Mouse (Mus musculus) midbrain, embryonic 10.5 days (tissue): ENCODE measurements around the gene Tmem108. TPM values are rescaled to one million over a fixed set of nuclear protein-coding genes. Genes with fewer than 3 reads are reported as not detected.

Experiments used
- DNase-seq: peaks from one replicate; pipeline ENCODE4 v3.0.0-alpha.2; 2017; ENCODE audit warnings: low spot score
- H3K27ac ChIP-seq: fragments of 300-500 bp; sonication (generic); replicated peaks from 2 replicates; pipeline ENCODE4 v1.5.1; 2016; ENCODE audit warnings: mild to moderate bottlenecking
- H3K27me3 ChIP-seq: fragments of 300-500 bp; sonication (generic); 2 replicates; pipeline ENCODE4 v1.6.1; 2016; ENCODE audit warnings: low read depth, mild to moderate bottlenecking; ENCODE audit not compliant: poor library complexity, severe bottlenecking
- H3K36me3 ChIP-seq: fragments of 300-500 bp; sonication (generic); 2 replicates; pipeline ENCODE4 v1.6.1; 2016; ENCODE audit warnings: mild to moderate bottlenecking, moderate library complexity
- H3K4me1 ChIP-seq: fragments of 300-500 bp; sonication (generic); 2 replicates; pipeline ENCODE4 v1.6.1; 2016
- H3K4me3 ChIP-seq: fragments of 300-500 bp; sonication (generic); 2 replicates; pipeline ENCODE4 v1.5.1; 2016; ENCODE audit warnings: mild to moderate bottlenecking, moderate library complexity
- H3K9me3 ChIP-seq: fragments of 300-500 bp; sonication (generic); replicated peaks from 2 replicates; pipeline ENCODE4 v1.6.1; 2016; ENCODE audit warnings: mild to moderate bottlenecking
- WGBS: fragments of 180-500 bp; shearing (Covaris S2); methylation state at CpG from one replicate; pipeline ENCODE4 v1.1.7; 2016; 5-methylcytosine and 5-hydroxymethylcytosine counted together
- polyA plus RNA-seq: library from polyadenylated mRNA; unstranded; fragments of >200 nt; fragmentation: Nextera tagmentation; extraction: Ambion mirVana; gene quantifications from 2 replicates; pipeline ENCODE4 v1.2.1, GENCODE M21; 2016

The Tmem108 gene
- polyA plus RNA-seq, 1 experiment from 2014 or later: 15.6 TPM

- H3K27me3 ChIP-seq: peaks cover 11% of the 10 kb centered on the region
- H3K36me3 ChIP-seq: 0 out of 2 replicates have a peak, but pooled peaks cover 2% of the 10 kb centered on the region
- 85% methylated on average over 5 of the region's 5 CpGs for WGBS
- peak overlapping the region; percentile 43; the same call in 1 of the 2 replicates for H3K27ac ChIP-seq
- no peak overlapping the region for H3K4me3 ChIP-seq
- H3K4me1 ChIP-seq: peaks cover 43% of the 10 kb centered on the region
- DNase-seq: no peak
- H3K9me3 ChIP-seq: no peaks in the 10 kb centered on the region
These were observed 256.6 kb downstream of the Tmem108 start for GRCm38 (mm10) chr9:103505067-103505466.

DNA sequence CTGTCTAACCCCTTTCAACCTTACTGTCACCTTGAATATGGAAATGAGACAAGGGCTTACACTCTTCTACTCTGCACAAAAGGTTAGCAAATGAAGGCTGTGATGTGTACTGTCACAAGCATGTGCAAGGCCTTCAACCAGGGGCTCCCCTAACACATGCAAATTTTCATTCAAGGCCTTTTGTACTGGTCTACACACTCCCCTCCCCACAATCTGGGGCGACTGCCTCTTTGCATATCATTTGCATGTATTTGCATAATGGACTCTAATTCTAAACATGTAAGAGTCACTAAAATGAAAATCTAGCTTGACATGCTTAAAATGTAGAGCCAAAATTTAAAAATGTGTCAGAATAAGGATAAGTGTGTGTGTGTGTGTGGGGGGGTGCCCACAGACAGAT is 257.0 kb downstream of the Tmem108 start:
- no peak overlapping the region for H3K4me3 ChIP-seq
- H3K27ac ChIP-seq: peak overlapping the region; percentile 43; the same call in 1 of the 2 replicates
- 69% methylated on average over 1 of the region's 1 CpGs for WGBS
- 0 out of 2 replicates have a peak, but pooled peaks cover 2% of the 10 kb centered on the region for H3K36me3 ChIP-seq
- no peak for DNase-seq
- H3K9me3 ChIP-seq: no peaks in the 10 kb centered on the region
- peaks cover 14% of the 10 kb centered on the region for H3K27me3 ChIP-seq
- H3K4me1 ChIP-seq: peaks cover 48% of the 10 kb centered on the region

DNA sequence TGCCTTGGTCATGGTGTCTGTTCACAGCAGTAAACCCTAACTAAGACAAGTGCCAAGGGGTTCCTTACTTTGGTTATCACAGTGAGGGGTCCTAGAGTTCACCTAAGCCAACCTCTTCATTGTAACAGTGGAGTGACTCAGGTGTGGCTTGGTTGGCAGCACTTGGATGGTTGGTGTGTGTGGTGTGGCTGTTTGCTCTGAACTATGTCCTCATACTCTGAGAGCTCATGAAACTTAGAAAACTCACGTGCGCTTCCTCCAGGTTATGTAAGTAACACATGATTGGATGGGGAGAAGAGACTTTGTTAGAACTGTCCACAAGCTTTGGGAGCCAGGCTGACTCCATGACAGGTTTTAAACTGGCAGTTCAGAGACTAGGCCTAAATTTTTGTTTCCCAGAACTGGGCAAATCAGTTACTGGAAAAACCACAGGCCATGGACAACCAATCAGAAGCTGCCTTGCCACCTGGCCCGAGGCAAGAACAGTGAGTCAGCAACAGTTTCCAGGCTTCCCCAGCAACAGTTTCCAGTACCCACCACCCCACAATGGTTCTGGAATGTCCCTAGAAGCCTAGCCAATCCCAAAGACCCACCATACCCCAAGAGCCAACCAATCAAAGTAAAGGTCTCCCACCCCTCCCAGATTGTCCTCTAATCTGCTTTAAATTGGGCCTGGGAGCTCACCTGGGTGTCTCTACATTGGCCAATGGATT is 257.9 kb downstream of the Tmem108 start:
- H3K36me3 ChIP-seq: peaks cover 2% of the 10 kb centered on the region; the same call in 1 of the 2 replicates
- no peak overlapping the region for H3K4me3 ChIP-seq
- WGBS: 88% methylated on average over 3 of the region's 3 CpGs
- no peaks in the 10 kb centered on the region for H3K9me3 ChIP-seq
- DNase-seq: no peak
- no peak overlapping the region; the same call in 1 of the 2 replicates for H3K27ac ChIP-seq
- peaks cover 51% of the 10 kb centered on the region for H3K4me1 ChIP-seq
- peaks cover 22% of the 10 kb centered on the region for H3K27me3 ChIP-seq

GRCm38 (mm10) chr9:103502655-103503054 is 259.0 kb downstream of the Tmem108 start:
- Histone ChIP-seq H3K27ac (peak overlapping the region; percentile 75; the same call in 1 of the 2 replicates), H3K4me1 (peaks cover 55% of the 10 kb centered on the region), H3K27me3 (peaks cover 26% of the 10 kb centered on the region), H3K4me3 (no peak overlapping the region), H3K9me3 (no peaks in the 10 kb centered on the region), H3K36me3 (peaks cover 2% of the 10 kb centered on the region; the same call in 1 of the 2 replicates)
- WGBS: 77% methylated on average over 2 of the region's 2 CpGs
- DNase-seq: no peak

GRCm38 (mm10) chr9:103501861-103502364 is 259.7 kb downstream of the Tmem108 start:
- peak; percentile 60 for DNase-seq
- H3K9me3 ChIP-seq: no peaks in the 10 kb centered on the region
- H3K27ac ChIP-seq: peak overlapping the region; percentile 75
- H3K4me3 ChIP-seq: no peak overlapping the region; the same call in 1 of the 2 replicates
- 21% methylated on average over 14 of the region's 14 CpGs for WGBS
- peaks cover 2% of the 10 kb centered on the region; the same call in 1 of the 2 replicates for H3K36me3 ChIP-seq
- peaks cover 53% of the 10 kb centered on the region for H3K4me1 ChIP-seq
- peaks cover 26% of the 10 kb centered on the region for H3K27me3 ChIP-seq

- WGBS: 93% methylated on average over 18 of the region's 18 CpGs
- peaks cover 2% of the 10 kb centered on the region; the same call in 1 of the 2 replicates for H3K36me3 ChIP-seq
- 0 out of 2 replicates have a peak overlapping the region, but pooled peaks have one; percentile 42 for H3K27ac ChIP-seq
These were observed 262.3 kb downstream of the Tmem108 start for GRCm38 (mm10) chr9:103499366-103499765.

DNA sequence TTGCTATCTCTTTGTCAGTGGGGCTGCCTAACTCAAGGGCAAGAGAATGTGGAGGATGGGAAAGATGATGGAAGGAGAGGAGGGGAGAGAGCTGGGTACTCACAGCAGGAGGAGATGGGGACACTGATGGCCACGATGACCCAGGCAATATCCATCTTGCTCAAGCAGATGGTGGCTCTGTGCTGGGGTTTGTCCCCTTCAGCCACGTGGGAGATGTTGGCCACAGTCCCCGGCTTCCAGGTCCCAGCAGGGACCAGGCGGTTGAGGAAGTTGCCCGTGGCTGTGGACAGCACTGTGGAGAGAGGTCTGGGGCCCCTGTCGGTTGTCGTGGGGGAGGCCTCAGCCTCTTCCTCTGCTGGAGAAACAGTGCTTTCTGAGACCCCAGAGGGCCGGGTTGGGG is 262.9 kb downstream of the Tmem108 start:
- Histone ChIP-seq H3K4me1 (peaks cover 38% of the 10 kb centered on the region), H3K9me3 (no peaks in the 10 kb centered on the region), H3K36me3 (no peaks in the 10 kb centered on the region; the same call in 1 of the 2 replicates), H3K4me3 (no peak overlapping the region), H3K27ac (peak overlapping the region; percentile 42; the same call in 1 of the 2 replicates), H3K27me3 (peaks cover 31% of the 10 kb centered on the region)
- WGBS: 77% methylated on average over 8 of the region's 8 CpGs
- no peak for DNase-seq

More at GRCm38 (mm10) chr9:103499366-103499765, 262.3 kb downstream of the Tmem108 start:
- Histone ChIP-seq H3K27me3 (peaks cover 31% of the 10 kb centered on the region), H3K4me1 (peaks cover 41% of the 10 kb centered on the region), H3K4me3 (no peak overlapping the region), H3K9me3 (no peaks in the 10 kb centered on the region)
- DNase-seq: no peak

- Histone ChIP-seq H3K27ac (no peak overlapping the region), H3K36me3 (no peaks in the 10 kb centered on the region; the same call in 1 of the 2 replicates), H3K9me3 (no peaks in the 10 kb centered on the region), H3K27me3 (peaks cover 38% of the 10 kb centered on the region), H3K4me1 (peaks cover 24% of the 10 kb centered on the region), H3K4me3 (no peak overlapping the region)
- no peak for DNase-seq
- WGBS: 87% methylated on average over 11 of the region's 11 CpGs
These were observed 266.2 kb downstream of the Tmem108 start for GRCm38 (mm10) chr9:103495391-103495790.

DNA sequence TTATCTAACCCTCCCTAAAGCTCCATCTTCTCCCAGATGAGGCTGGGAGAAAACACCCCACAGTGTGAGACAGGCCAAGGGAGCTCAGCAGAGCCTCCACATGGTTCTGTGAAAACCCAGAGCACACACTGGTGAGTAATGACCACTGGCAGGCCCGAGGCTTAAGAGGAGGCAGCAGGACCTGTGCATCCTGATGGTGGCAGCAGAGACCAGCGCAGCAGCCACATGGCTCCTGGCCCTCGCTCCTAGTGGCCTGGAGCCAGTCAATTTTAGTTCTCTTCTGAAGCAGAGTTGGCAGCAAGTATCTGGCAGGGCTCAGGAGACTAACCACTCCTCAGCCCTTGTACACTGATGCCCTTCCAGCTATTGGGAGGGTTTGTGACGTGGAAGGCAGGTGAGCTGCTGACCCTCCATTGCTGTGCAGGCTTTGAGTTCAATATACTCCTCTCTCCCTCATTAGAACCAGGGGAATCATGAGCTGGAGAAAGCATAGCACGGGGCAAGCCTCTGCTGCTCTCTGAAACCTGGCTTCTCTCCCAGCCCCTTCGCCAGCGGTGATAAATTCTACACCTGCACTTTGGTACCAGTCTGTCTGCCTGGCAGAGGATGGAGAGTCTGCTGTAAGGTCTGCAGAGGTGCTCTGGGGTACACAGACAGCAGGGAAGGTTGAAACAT is 267.2 kb downstream of the Tmem108 start:
- H3K36me3 ChIP-seq: no peaks in the 10 kb centered on the region; the same call in 1 of the 2 replicates
- H3K27me3 ChIP-seq: peaks cover 31% of the 10 kb centered on the region
- no peaks in the 10 kb centered on the region for H3K9me3 ChIP-seq
- DNase-seq: peak; percentile 74
- H3K27ac ChIP-seq: peak overlapping the region; percentile 40; the same call in 1 of the 2 replicates
- 42% methylated on average over 7 of the region's 7 CpGs for whole genome bisulfite sequencing
- H3K4me1 ChIP-seq: peaks cover 18% of the 10 kb centered on the region
- no peak overlapping the region for H3K4me3 ChIP-seq

DNA sequence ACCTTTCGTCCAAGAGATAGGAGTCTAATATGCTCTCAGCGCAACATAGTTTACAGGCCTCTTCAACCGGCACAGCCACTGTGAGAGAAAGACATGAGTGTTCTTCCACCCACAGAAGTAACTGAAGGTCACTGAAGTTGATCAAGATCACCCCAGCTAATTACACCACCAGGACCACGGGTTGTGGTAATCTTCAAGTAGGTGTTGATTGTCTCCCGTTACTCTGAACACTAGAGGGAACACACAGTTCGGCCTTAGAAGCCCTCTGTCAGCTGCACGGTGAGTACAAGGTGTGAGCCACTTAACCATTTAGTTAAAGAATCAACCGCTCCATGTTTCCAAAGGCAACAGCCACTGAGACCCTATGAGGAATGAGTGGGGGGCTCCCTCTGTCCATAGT is 269.7 kb downstream of the Tmem108 start:
- DNase-seq: no peak
- no peaks in the 10 kb centered on the region for H3K36me3 ChIP-seq
- H3K4me3 ChIP-seq: no peak overlapping the region
- H3K9me3 ChIP-seq: no peaks in the 10 kb centered on the region
- peaks cover 21% of the 10 kb centered on the region; the same call in 1 of the 2 replicates for H3K27me3 ChIP-seq
- H3K4me1 ChIP-seq: peaks cover 18% of the 10 kb centered on the region
- WGBS: 92% methylated on average over 8 of the region's 8 CpGs
- no peak overlapping the region for H3K27ac ChIP-seq

- H3K9me3 ChIP-seq: no peaks in the 10 kb centered on the region
- H3K4me3 ChIP-seq: no peak overlapping the region
- 30% methylated on average over 2 of the region's 2 CpGs for WGBS
- DNase-seq: peak; percentile 81
- H3K27me3 ChIP-seq: peaks cover 21% of the 10 kb centered on the region; the same call in 1 of the 2 replicates
- no peak overlapping the region for H3K27ac ChIP-seq
- no peaks in the 10 kb centered on the region for H3K36me3 ChIP-seq
- peaks cover 24% of the 10 kb centered on the region for H3K4me1 ChIP-seq
These were observed 271.2 kb downstream of the Tmem108 start for GRCm38 (mm10) chr9:103490439-103490838.

- H3K27me3 ChIP-seq: peaks cover 17% of the 10 kb centered on the region; the same call in 1 of the 2 replicates
- no peak overlapping the region for H3K4me3 ChIP-seq
- H3K27ac ChIP-seq: no peak overlapping the region
- H3K4me1 ChIP-seq: peaks cover 27% of the 10 kb centered on the region
- DNase-seq: no peak
- no peaks in the 10 kb centered on the region for H3K36me3 ChIP-seq
- WGBS: 90% methylated on average over 4 of the region's 4 CpGs
- H3K9me3 ChIP-seq: no peaks in the 10 kb centered on the region
These were observed 271.8 kb downstream of the Tmem108 start for GRCm38 (mm10) chr9:103489883-103490282.
